In genomic region chr6:103335683-103336082, GRCm38 (mm10) we compare ENCODE assay signal across 33 mouse cellular contexts.
"Had no signal": no experiment of that assay in that cellular context is flagged by ENCODE, and none has a peak within 500 bp of the region (broad histone marks: within the 10 kb centered on the region; RNA-seq: fewer than 3 reads in every experiment).

No protein-coding gene starts in this region.

- H3K4me3 ChIP-seq: heart, embryonic 10.5 days; heart, embryonic 12.5 days; heart, embryonic 13.5 days; heart, embryonic 15.5 days; hindbrain, embryonic 12.5 days; hindbrain, embryonic 13.5 days; hindbrain, embryonic 15.5 days; intestine, embryonic 15.5 days; kidney, embryonic 15.5 days; layer of hippocampus, adult 2 months; left cerebral cortex, adult 2 months had no signal

- DNase-seq: heart, postnatal 10 days; heart, postnatal 14 days; heart, postnatal 36 days; heart, postnatal 4 days; kidney, adult 11 months; kidney, adult 18-20 months; kidney, adult 2 months; kidney, adult 8-10 months; kidney, adult 9 months; kidney, postnatal 10 days; kidney, postnatal 14 days; kidney, postnatal 25 days; kidney, postnatal 36 days; kidney, postnatal 4 days; layer of hippocampus, adult 9-11 months; layer of hippocampus, postnatal 36 days had no signal

- H3K27me3 ChIP-seq: heart, embryonic 12.5 days; heart, embryonic 13.5 days; heart, embryonic 15.5 days; hindbrain, embryonic 12.5 days; hindbrain, embryonic 13.5 days; hindbrain, embryonic 15.5 days; intestine, embryonic 15.5 days; kidney, embryonic 15.5 days had no signal

- H3K36me3 ChIP-seq: heart, embryonic 10.5 days; heart, embryonic 12.5 days; heart, embryonic 13.5 days; heart, embryonic 15.5 days; hindbrain, embryonic 12.5 days; hindbrain, embryonic 13.5 days; hindbrain, embryonic 15.5 days; intestine, embryonic 15.5 days; kidney, embryonic 15.5 days had no signal

- ATAC-seq: hindbrain, embryonic 16.5 days; hindbrain, postnatal 0 days; intestine, embryonic 15.5 days; intestine, embryonic 16.5 days; intestine, postnatal 0 days had no signal

- H3K4me1 ChIP-seq: heart, embryonic 10.5 days; heart, embryonic 12.5 days; heart, embryonic 13.5 days; heart, embryonic 15.5 days; hindbrain, embryonic 12.5 days; hindbrain, embryonic 13.5 days; intestine, embryonic 15.5 days; kidney, embryonic 15.5 days had no signal

- H3K27ac ChIP-seq: heart, embryonic 10.5 days; heart, embryonic 13.5 days; heart, embryonic 15.5 days; hindbrain, embryonic 12.5 days; hindbrain, embryonic 13.5 days; hindbrain, embryonic 14.5 days; hindbrain, embryonic 15.5 days; hindbrain, postnatal 0 days; intestine, embryonic 15.5 days; kidney, embryonic 15.5 days; kidney, postnatal 0 days; layer of hippocampus, adult 2 months; left cerebral cortex, adult 2 months had no signal

- H3K9me3 ChIP-seq: heart, embryonic 10.5 days; heart, embryonic 12.5 days; heart, embryonic 13.5 days; heart, embryonic 15.5 days; hindbrain, embryonic 12.5 days; hindbrain, embryonic 13.5 days; hindbrain, embryonic 15.5 days; intestine, embryonic 15.5 days; kidney, embryonic 15.5 days had no signal
